Mouse (Mus musculus) testis, postnatal 10 days (tissue): ENCODE data around the gene Ccdc15.

Source experiments
- DNase-seq: peaks from one replicate; pipeline ENCODE4 v3.0.0; 2021; ENCODE audit warnings: low spot score

Ccdc15 gene

GRCm38 (mm10) chr9:37230486-37231195, 117.6 kb downstream of the Ccdc15 start:
- DNase-seq, result no peak

DNA sequence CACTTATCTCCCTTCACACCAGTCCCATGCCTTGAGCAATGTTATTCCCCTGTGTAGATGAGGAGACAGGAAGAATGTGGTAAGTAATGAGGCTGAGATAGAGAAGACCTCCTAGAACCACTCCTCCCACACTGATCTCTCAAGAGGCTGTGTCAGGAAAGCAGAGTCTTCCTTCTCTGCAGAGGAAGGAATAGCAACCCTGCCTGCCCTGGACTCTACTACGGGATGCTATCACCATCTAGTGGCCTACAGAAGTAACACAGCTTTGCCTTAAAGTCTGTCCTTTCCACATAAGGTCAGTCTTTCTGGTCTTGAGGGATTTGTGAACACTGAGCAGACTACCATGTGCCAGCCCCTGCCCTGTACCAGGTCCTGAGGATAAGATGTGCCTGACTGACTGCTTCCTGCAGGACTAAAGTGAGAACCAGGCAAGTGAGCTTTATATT, 118.3 kb downstream of the Ccdc15 start:
- DNase-seq, result peak; percentile 58
